Mouse (Mus musculus) CH12.LX (cell line): ENCODE data around the gene Adamtsl1. TPM values are rescaled to one million over a fixed set of nuclear protein-coding genes. Genes with fewer than 3 reads are reported as not detected.

Source experiments
- DNase-seq: peaks from one replicate; pipeline ENCODE4 v3.0.0-alpha.2; 2013; ENCODE audit errors: extremely low read depth
- H3K27ac ChIP-seq: 2 replicates; pipeline ENCODE4 v1.5.1; 2012; ENCODE audit warnings: low read depth, mild to moderate bottlenecking, control low read depth, moderate library complexity; ENCODE audit not compliant: insufficient read depth
- H3K27me3 ChIP-seq: replicated peaks from 2 replicates; pipeline ENCODE3; 2012; ENCODE audit warnings: inconsistent platforms
- H3K36me3 ChIP-seq, 2 experiments: replicated peaks in 1 of 2; 2 replicates each; pipeline versions ENCODE3 to v1.6.1; 2012; ENCODE audit warnings: inconsistent platforms in 1 of 2, low read length in 1 of 2, mild to moderate bottlenecking in 1 of 2, mixed read lengths in 1 of 2, moderate library complexity in 1 of 2; ENCODE audit not compliant: control insufficient read depth in 1 of 2, insufficient read depth in 1 of 2
- H3K4me1 ChIP-seq, 2 experiments: 2 replicates each; pipeline ENCODE4 v1.6.1; 2012; ENCODE audit warnings: inconsistent platforms in 1 of 2, moderate library complexity in 1 of 2; ENCODE audit not compliant: insufficient read depth in 2 of 2, control insufficient read depth in 1 of 2
- H3K4me2 ChIP-seq: 2 replicates; pipeline ENCODE4 v1.6.1; 2012; ENCODE audit warnings: low read depth, mild to moderate bottlenecking, control low read depth; ENCODE audit not compliant: poor library complexity, insufficient read depth, severe bottlenecking
- H3K4me3 ChIP-seq, 3 experiments: fragments of 150-350 bp in 1 of 3; sonication (generic) in 1 of 3; replicated peaks in 1 of 3; 2 replicates each; pipeline versions ENCODE3 to v1.5.1; 2011 to 2012; ENCODE audit warnings: low read depth in 2 of 3, low read length in 2 of 3, mild to moderate bottlenecking in 2 of 3, moderate library complexity in 2 of 3, control low read depth in 1 of 3, improper control_type of control experiment in 1 of 3, inconsistent platforms in 1 of 3, mixed read lengths in 1 of 3; ENCODE audit not compliant: poor library complexity in 1 of 3
- H3K79me2 ChIP-seq: replicated peaks from 2 replicates; pipeline ENCODE4 v1.6.1; 2012; ENCODE audit warnings: mild to moderate bottlenecking, moderate library complexity; ENCODE audit not compliant: control insufficient read depth, poor library complexity, insufficient read depth, severe bottlenecking; ENCODE audit errors: extremely low read depth
- H3K9ac ChIP-seq: 2 replicates; pipeline ENCODE4 v1.6.1; 2012; ENCODE audit warnings: low read depth, mild to moderate bottlenecking, control low read depth, moderate library complexity; ENCODE audit not compliant: insufficient read depth
- H3K9me3 ChIP-seq: replicated peaks from 2 replicates; pipeline ENCODE3; 2012; ENCODE audit warnings: low read length, inconsistent platforms, mixed read lengths
- CHD1 ChIP-seq: IDR thresholded peaks from 2 replicates; pipeline ENCODE4 v1.6.1; 2012; ENCODE audit warnings: low read depth, low read length, improper control_type of control experiment, inconsistent platforms
- CTCF ChIP-seq, 2 experiments: IDR thresholded peaks in 1 of 2; conservative IDR thresholded peaks in 1 of 2; 2 replicates each; pipeline ENCODE4 v1.5.1; 2011 to 2012; ENCODE audit warnings: low read depth in 2 of 2, low read length in 2 of 2, improper control_type of control experiment in 1 of 2, inconsistent platforms in 1 of 2, mild to moderate bottlenecking in 1 of 2, moderate library complexity in 1 of 2
- ELF1 ChIP-seq: IDR thresholded peaks from 2 replicates; pipeline ENCODE4 v1.6.1; 2014; ENCODE audit warnings: low read depth, mild to moderate bottlenecking, inconsistent platforms, low read length, improper control_type of control experiment
- EP300 ChIP-seq: IDR thresholded peaks from 2 replicates; pipeline ENCODE4 v1.6.1; 2011; ENCODE audit warnings: low read length, improper control_type of control experiment
- ETS1 ChIP-seq: conservative IDR thresholded peaks from 2 replicates; pipeline ENCODE4 v1.6.1; 2012; ENCODE audit warnings: low read depth, mild to moderate bottlenecking, inconsistent platforms, low read length, improper control_type of control experiment, moderate library complexity
- GABPA ChIP-seq: IDR thresholded peaks from 2 replicates; pipeline ENCODE4 v1.6.1; 2012; ENCODE audit warnings: low read depth, low read length, improper control_type of control experiment, inconsistent platforms; ENCODE audit not compliant: insufficient replicate concordance
- HCFC1 ChIP-seq: IDR thresholded peaks from 2 replicates; pipeline ENCODE4 v1.6.1; 2012; ENCODE audit warnings: low read depth, mild to moderate bottlenecking, inconsistent platforms, low read length, improper control_type of control experiment
- IRF4 ChIP-seq: IDR thresholded peaks from 2 replicates; pipeline ENCODE4 v1.6.1; 2014; ENCODE audit warnings: low read depth, mild to moderate bottlenecking, inconsistent platforms, low read length, improper control_type of control experiment
- JUN ChIP-seq: IDR thresholded peaks from 2 replicates; pipeline ENCODE4 v1.6.1; 2011; ENCODE audit warnings: low read depth, mild to moderate bottlenecking, low read length, improper control_type of control experiment, moderate library complexity; ENCODE audit not compliant: insufficient read depth
- JUND ChIP-seq: conservative IDR thresholded peaks from 2 replicates; pipeline ENCODE4 v1.6.1; 2011; ENCODE audit warnings: low read depth, low read length, improper control_type of control experiment
- KAT2A ChIP-seq: IDR thresholded peaks from 2 replicates; pipeline ENCODE4 v1.6.1; 2012; ENCODE audit warnings: low read length, improper control_type of control experiment, inconsistent platforms; ENCODE audit not compliant: insufficient replicate concordance
- MAFK ChIP-seq: IDR thresholded peaks from 2 replicates; pipeline ENCODE4 v1.6.1; 2011; ENCODE audit warnings: low read length, improper control_type of control experiment; ENCODE audit not compliant: insufficient replicate concordance
- MAX ChIP-seq: IDR thresholded peaks from 2 replicates; pipeline ENCODE4 v1.6.1; 2011; ENCODE audit warnings: low read length, improper control_type of control experiment
- MAZ ChIP-seq: IDR thresholded peaks from 2 replicates; pipeline ENCODE4 v1.6.1; 2012; ENCODE audit warnings: low read depth, mild to moderate bottlenecking, inconsistent platforms, low read length, improper control_type of control experiment, moderate library complexity
- MEF2A ChIP-seq: IDR thresholded peaks from 2 replicates; pipeline ENCODE4 v1.6.1; 2014; ENCODE audit warnings: low read depth, mild to moderate bottlenecking, inconsistent platforms, low read length, improper control_type of control experiment, borderline replicate concordance
- NRF1 ChIP-seq: IDR thresholded peaks from 2 replicates; pipeline ENCODE4 v1.6.1; 2014; ENCODE audit warnings: low read depth, mild to moderate bottlenecking, inconsistent platforms, low read length, improper control_type of control experiment, moderate library complexity
- POLR2A ChIP-seq: IDR thresholded peaks from 2 replicates; pipeline ENCODE4 v1.6.1; 2011; ENCODE audit warnings: low read depth, mild to moderate bottlenecking, improper control_type of control experiment, low read length
- RCOR1 ChIP-seq: conservative IDR thresholded peaks from 2 replicates; pipeline ENCODE4 v1.6.1; 2012; ENCODE audit warnings: low read depth, mild to moderate bottlenecking, inconsistent platforms, low read length, improper control_type of control experiment
- TBP ChIP-seq: conservative IDR thresholded peaks from 2 replicates; pipeline ENCODE4 v1.6.1; 2011; ENCODE audit warnings: low read depth, low read length, improper control_type of control experiment
- TCF12 ChIP-seq: IDR thresholded peaks from 2 replicates; pipeline ENCODE4 v1.6.1; 2014; ENCODE audit warnings: low read depth, mild to moderate bottlenecking, inconsistent platforms, low read length, improper control_type of control experiment
- UBTF ChIP-seq: IDR thresholded peaks from 2 replicates; pipeline ENCODE4 v1.6.1; 2012; ENCODE audit warnings: low read depth, mild to moderate bottlenecking, inconsistent platforms, low read length, improper control_type of control experiment, moderate library complexity
- USF1 ChIP-seq: IDR thresholded peaks from 2 replicates; pipeline ENCODE4 v1.6.1; 2014; ENCODE audit warnings: low read depth, mild to moderate bottlenecking, inconsistent platforms, low read length, improper control_type of control experiment
- ZMIZ1 ChIP-seq: IDR thresholded peaks from 2 replicates; pipeline ENCODE4 v1.6.1; 2012; ENCODE audit warnings: low read depth, mild to moderate bottlenecking, inconsistent platforms, low read length, improper control_type of control experiment
- ZNF384 ChIP-seq: IDR thresholded peaks from 2 replicates; pipeline ENCODE4 v1.6.1; 2012; ENCODE audit warnings: low read depth, low read length, improper control_type of control experiment, inconsistent platforms
- dilution Hi-C: fragments of 300-500 bp; cut with MboI; formaldehyde crosslinking; loops from 2 replicates; pipeline ENCODE4 v1.14.3; 2020; ENCODE audit warnings: low sequenced_read_pairs; ENCODE audit not compliant: extremely low pct_unique_long_range_greater_than_20kb, extremely low pct_ligation_motif_present
- in situ Hi-C: fragments of 300-500 bp; cut with MboI; formaldehyde crosslinking; loops from 3 replicates; pipeline ENCODE4 v1.14.3; 2019; ENCODE audit warnings: low sequenced_read_pairs, low pct_ligation_motif_present, low pct_unique_long_range_greater_than_20kb, mixed read lengths
- polyA plus RNA-seq: library from polyadenylated mRNA; unstranded; fragments of >175 nt; gene quantifications from 2 replicates; pipeline ENCODE4 v1.2.1, GENCODE M21; 2012; ENCODE audit warnings: low read depth; ENCODE audit not compliant: insufficient read length
- total RNA-seq, 2 experiments: library from RNA; depleted of rRNA; stranded (reverse); fragments of 300-350 nt in 1 of 2; fragments of >200 nt in 1 of 2; gene quantifications; 2 replicates each; pipeline ENCODE4 v1.2.3; 2012 to 2014

Gene Adamtsl1
- total and polyA plus RNA-seq, 3 experiments = not detected

GRCm38 (mm10) chr4:85904217-85904616 is 390.2 kb downstream of the Adamtsl1 start:
- Histone ChIP-seq H3K79me2 (no peaks in the 10 kb centered on the region), H3K4me1 (no peaks in the 10 kb centered on the region), H3K9ac (no peak overlapping the region), H3K27me3 (no peaks in the 10 kb centered on the region), H3K9me3 (peaks cover 20% of the 10 kb centered on the region), H3K4me2 (no peak overlapping the region), H3K4me3 (no peak overlapping the region), H3K27ac (no peak overlapping the region), H3K36me3 (no peaks in the 10 kb centered on the region)
- dilution Hi-C loops = no loop called here
- in situ Hi-C loops = no loop called here
- TF ChIP-seq CHD1 (no peak), MAZ (no peak), JUND (no peak), MAFK (no peak), USF1 (no peak), POLR2A (no peak), EP300 (no peak), HCFC1 (no peak), ELF1 (no peak), UBTF (no peak), NRF1 (no peak), ZNF384 (no peak), MEF2A (no peak)
- DNase-seq = no peak

GRCm38 (mm10) chr4:85916034-85916433 is 402.1 kb downstream of the Adamtsl1 start:
- no peak overlapping the region for H3K4me2 ChIP-seq
- H3K9ac ChIP-seq = no peak overlapping the region
- TF ChIP-seq ZMIZ1 (no peak), CTCF (conservative IDR thresholded peaks at IDR 0.05 in 1 of 2, IDR thresholded peaks at IDR 0.05 in 1 of 2; ENCODE audit: low read depth in 2 of 2, low read length in 2 of 2) (no peak), ZNF384 (no peak), JUND (no peak), ETS1 (no peak), POLR2A (no peak), JUN (no peak), MAZ (no peak), UBTF (no peak), IRF4 (no peak), MAFK (no peak), GABPA (no peak), EP300 (no peak), MAX (no peak), KAT2A (no peak), TBP (no peak), RCOR1 (no peak), TCF12 (no peak)
- dilution Hi-C loops = no loop called here
- H3K27ac ChIP-seq = no peak overlapping the region
- no peak for DNase-seq
- no peaks in the 10 kb centered on the region for H3K27me3 ChIP-seq
- H3K36me3 ChIP-seq = no peaks in the 10 kb centered on the region
- no peaks in the 10 kb centered on the region for H3K4me1 ChIP-seq
- in situ Hi-C loops = no loop called here
- H3K79me2 ChIP-seq = no peaks in the 10 kb centered on the region
- H3K4me3 ChIP-seq = no peak overlapping the region
- H3K9me3 ChIP-seq = peaks cover 47% of the 10 kb centered on the region
